Mouse (Mus musculus): Measurements from ENCODE around the gene Dars. TPM values are rescaled to one million over a fixed set of nuclear protein-coding genes. Genes with fewer than 3 reads are reported as not detected.
A peak's percentile ranks its signal among the peaks of the same experiment; 100 is the strongest.

Dars gene
- total RNA-seq, 2 experiments from 2014 or later = 81.5 to 92.3 TPM

- no peak for DNase-seq
Observed at GRCm38 (mm10) chr1:128424928-128425327, 7.8 kb upstream of the Dars start.

GRCm38 (mm10) chr1:128417533-128417888 lies 343 bp upstream of the Dars start:
- DNase-seq = peak; percentile 12

GRCm38 (mm10) chr1:128411141-128411540 lies 6.0 kb downstream of the Dars start:
- DNase-seq = no peak

GRCm38 (mm10) chr1:128406846-128407245 lies 10.3 kb downstream of the Dars start:
- DNase-seq = no peak

GRCm38 (mm10) chr1:128405675-128406074 lies 11.5 kb downstream of the Dars start:
- no peak for DNase-seq

- no peak for DNase-seq
Observed at GRCm38 (mm10) chr1:128405041-128405481, 12.1 kb downstream of the Dars start.

GRCm38 (mm10) chr1:128400926-128401325 lies 16.2 kb downstream of the Dars start:
- DNase-seq = no peak

- no peak for DNase-seq
Observed at GRCm38 (mm10) chr1:128399941-128400915, 16.9 kb downstream of the Dars start.

GRCm38 (mm10) chr1:128398738-128399445 lies 18.3 kb downstream of the Dars start:
- peak; percentile 18 for DNase-seq

- no peak for DNase-seq
Observed at GRCm38 (mm10) chr1:128394657-128395056, 22.5 kb downstream of the Dars start.

GRCm38 (mm10) chr1:128392382-128392781 lies 24.8 kb downstream of the Dars start:
- no peak for DNase-seq

GRCm38 (mm10) chr1:128386487-128386886 lies 30.7 kb downstream of the Dars start:
- DNase-seq = no peak

- DNase-seq = no peak
Observed at GRCm38 (mm10) chr1:128376841-128377240, 40.3 kb downstream of the Dars start.

- no peak for DNase-seq
Observed at GRCm38 (mm10) chr1:128372143-128372860, 44.9 kb downstream of the Dars start.

GRCm38 (mm10) chr1:128368732-128369441 lies 48.3 kb downstream of the Dars start:
- DNase-seq = peak; percentile 56

GRCm38 (mm10) chr1:128360601-128361000 lies 56.6 kb downstream of the Dars start:
- no peak for DNase-seq

GRCm38 (mm10) chr1:128359554-128360376 lies 57.4 kb downstream of the Dars start, which contains the start of gene Mcm6:
Gene Mcm6 (minus strand): TSS chr1:128359664.
- peak; percentile 96 for DNase-seq

- DNase-seq = no peak
Observed at GRCm38 (mm10) chr1:128358916-128359553, 58.1 kb downstream of the Dars start.

- DNase-seq = peak; percentile 56
Observed at GRCm38 (mm10) chr1:128358276-128358675, 58.9 kb downstream of the Dars start.

GRCm38 (mm10) chr1:128357452-128357851 lies 59.7 kb downstream of the Dars start:
- peak; percentile 14 for DNase-seq

Measured in adrenal gland, postnatal 10 days (tissue).